Mouse (Mus musculus) ES-E14 (cell line): ENCODE data around the gene Lrrc15. TPM values are rescaled to one million over a fixed set of nuclear protein-coding genes. Genes with fewer than 3 reads are reported as not detected.

Experiments used
- DNase-seq: peaks from one replicate; pipeline ENCODE4 v3.0.0-alpha.2; 2013; ENCODE audit warnings: low read depth, low spot score
- H3K27ac ChIP-seq: 2 replicates; pipeline ENCODE4 v1.5.1; 2012; ENCODE audit warnings: low read depth, mild to moderate bottlenecking, low read length, moderate library complexity, mixed read lengths; ENCODE audit not compliant: poor library complexity, insufficient read depth, severe bottlenecking
- H3K36me3 ChIP-seq: 2 replicates; pipeline ENCODE4 v1.6.1; 2012; ENCODE audit warnings: mild to moderate bottlenecking, low read length, moderate library complexity, mixed read lengths; ENCODE audit not compliant: control insufficient read depth, poor library complexity, insufficient read depth, severe bottlenecking
- H3K4me1 ChIP-seq, 2 experiments: fragments of 150-350 bp in 1 of 2; sonication (generic) in 1 of 2; 2 replicates each; pipeline ENCODE4 v1.6.1; 2012; ENCODE audit warnings: low read length in 2 of 2, mild to moderate bottlenecking in 1 of 2, mixed read lengths in 1 of 2; ENCODE audit not compliant: control insufficient read depth in 2 of 2, insufficient read depth in 2 of 2, poor library complexity in 1 of 2
- H3K4me3 ChIP-seq, 2 experiments: fragments of 150-350 bp in 1 of 2; sonication (generic) in 1 of 2; 2 replicates each; pipeline ENCODE4 v1.5.1; 2012; ENCODE audit warnings: low read length in 2 of 2, low read depth in 1 of 2, mild to moderate bottlenecking in 1 of 2, mixed read lengths in 1 of 2; ENCODE audit not compliant: insufficient read depth in 1 of 2, poor library complexity in 1 of 2, severe bottlenecking in 1 of 2
- H3K9ac ChIP-seq: 2 replicates; pipeline ENCODE4 v1.6.1; 2012; ENCODE audit warnings: low read depth, mild to moderate bottlenecking, low read length, mixed read lengths; ENCODE audit not compliant: poor library complexity, insufficient read depth, severe bottlenecking
- H3K9me3 ChIP-seq: fragments of 150-350 bp; sonication (generic); 2 replicates; pipeline ENCODE4 v1.6.1; 2012; ENCODE audit warnings: low read depth, mild to moderate bottlenecking, low read length; ENCODE audit not compliant: control insufficient read depth, insufficient read depth
- CHD2 ChIP-seq: IDR thresholded peaks from 2 replicates; pipeline ENCODE4 v1.6.1; 2014; ENCODE audit warnings: mild to moderate bottlenecking, low read depth, low read length, inconsistent platforms
- HCFC1 ChIP-seq: IDR thresholded peaks from 2 replicates; pipeline ENCODE4 v1.6.1; 2012; ENCODE audit warnings: low read length, inconsistent platforms, borderline replicate concordance; ENCODE audit not compliant: insufficient read depth
- MAFK ChIP-seq: IDR thresholded peaks from 2 replicates; pipeline ENCODE4 v1.6.1; 2014; ENCODE audit warnings: mild to moderate bottlenecking, low read depth, low read length, inconsistent platforms; ENCODE audit not compliant: insufficient read depth
- ZC3H11A ChIP-seq: IDR thresholded peaks from 2 replicates; pipeline ENCODE4 v1.6.1; 2012; ENCODE audit warnings: low read depth, mild to moderate bottlenecking, inconsistent platforms, low read length, borderline replicate concordance
- ZNF384 ChIP-seq: IDR thresholded peaks from 2 replicates; pipeline ENCODE4 v1.6.1; 2012; ENCODE audit warnings: low read depth, low read length, inconsistent platforms
- in situ Hi-C, 2 experiments: fragments of 600-800 bp; cut with MboI; formaldehyde crosslinking; loops; one replicate each; pipeline ENCODE4 v1.15.1; 2025; ENCODE audit warnings: low sequenced_read_pairs in 2 of 2, inconsistent platforms in 1 of 2; ENCODE audit not compliant: unreplicated experiment in 2 of 2
- total RNA-seq: library from RNA; depleted of rRNA; stranded (reverse); fragments of 300-350 nt; gene quantifications from 2 replicates; pipeline ENCODE4 v1.2.3, GENCODE M21; 2012

Gene Lrrc15
- total RNA-seq, 1 experiment, result 1.8 TPM

GRCm38 (mm10) chr16:30297450-30297849 lies 14.4 kb upstream of the Lrrc15 start:
- H3K36me3 ChIP-seq, result no peaks in the 10 kb centered on the region
- in situ Hi-C loops, result no loop called here
- H3K4me1 ChIP-seq, result no peaks in the 10 kb centered on the region
- H3K27ac ChIP-seq, result no peak overlapping the region
- no peak overlapping the region for H3K4me3 ChIP-seq
- H3K9me3 ChIP-seq, result no peaks in the 10 kb centered on the region
- DNase-seq, result no peak
- no peak overlapping the region for H3K9ac ChIP-seq
- TF ChIP-seq ZC3H11A (no peak), ZNF384 (no peak), HCFC1 (no peak), CHD2 (no peak), MAFK (no peak)

GRCm38 (mm10) chr16:30296601-30297275 lies 13.7 kb upstream of the Lrrc15 start:
- DNase-seq, result no peak
- no peak for TF ChIP-seq HCFC1
- TF ChIP-seq MAFK, result no peak
- TF ChIP-seq ZC3H11A, result no peak
- no peak for TF ChIP-seq CHD2
- TF ChIP-seq ZNF384, result no peak
- in situ Hi-C loops, result no loop called here

GRCm38 (mm10) chr16:30295106-30295505 lies 12.1 kb upstream of the Lrrc15 start:
- Histone ChIP-seq H3K36me3 (no peaks in the 10 kb centered on the region), H3K4me3 (no peak overlapping the region), H3K4me1 (no peaks in the 10 kb centered on the region), H3K27ac (no peak overlapping the region), H3K9me3 (no peaks in the 10 kb centered on the region), H3K9ac (no peak overlapping the region)
- in situ Hi-C loops, result no loop called here
- TF ChIP-seq ZC3H11A (no peak), ZNF384 (no peak), HCFC1 (no peak), CHD2 (no peak), MAFK (no peak)
- DNase-seq, result no peak

More at GRCm38 (mm10) chr16:30296601-30297275, 13.7 kb upstream of the Lrrc15 start:
- Histone ChIP-seq H3K9ac (no peak overlapping the region), H3K27ac (no peak overlapping the region), H3K36me3 (no peaks in the 10 kb centered on the region), H3K4me3 (no peak overlapping the region), H3K9me3 (no peaks in the 10 kb centered on the region), H3K4me1 (no peaks in the 10 kb centered on the region)

- TF ChIP-seq ZNF384 (no peak), MAFK (no peak), ZC3H11A (no peak)
- DNase-seq, result no peak
- in situ Hi-C loops, result no loop called here
Measured at GRCm38 (mm10) chr16:30290436-30290835, 7.4 kb upstream of the Lrrc15 start.

More at GRCm38 (mm10) chr16:30290436-30290835, 7.4 kb upstream of the Lrrc15 start:
- Histone ChIP-seq H3K4me1 (no peaks in the 10 kb centered on the region; a peak in 1 of 4 replicates), H3K36me3 (no peaks in the 10 kb centered on the region), H3K9me3 (no peaks in the 10 kb centered on the region), H3K27ac (no peak overlapping the region), H3K4me3 (no peak overlapping the region), H3K9ac (no peak overlapping the region)
